Mouse (Mus musculus): ENCODE measurements around the gene Usp34.
A peak's percentile ranks its signal among the peaks of the same experiment; 100 is the strongest.
"Not testable (repeated sequence)": the region's sequence is repeated elsewhere in the genome, so short reads cannot be mapped to it uniquely, and the experiment has no call there.

Usp34 gene

GRCm38 (mm10) chr11:23359687-23360235 lies 53.1 kb downstream of the Usp34 start:
- not testable (repeated sequence) for DNase-seq

DNA sequence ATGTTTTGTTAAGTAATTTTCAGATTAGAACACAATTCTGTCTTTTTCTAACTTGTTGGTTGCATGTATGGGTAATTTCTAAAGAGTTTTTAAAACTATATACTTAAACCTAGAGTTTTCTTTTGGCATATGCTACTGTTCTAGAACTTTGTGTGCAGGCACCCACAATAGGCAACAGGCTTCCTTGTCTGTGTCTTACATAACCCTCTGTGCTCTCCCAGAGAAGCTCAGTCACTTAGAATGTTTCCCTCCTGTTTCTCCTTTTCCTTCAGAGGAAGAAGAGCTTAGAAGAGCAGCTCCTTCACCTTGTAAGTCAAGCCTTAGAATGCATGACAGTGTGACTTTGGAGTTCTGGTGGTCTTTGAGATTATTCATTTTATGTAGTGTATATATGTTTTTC lies 55.6 kb downstream of the Usp34 start:
- DNase-seq, result no peak

DNA sequence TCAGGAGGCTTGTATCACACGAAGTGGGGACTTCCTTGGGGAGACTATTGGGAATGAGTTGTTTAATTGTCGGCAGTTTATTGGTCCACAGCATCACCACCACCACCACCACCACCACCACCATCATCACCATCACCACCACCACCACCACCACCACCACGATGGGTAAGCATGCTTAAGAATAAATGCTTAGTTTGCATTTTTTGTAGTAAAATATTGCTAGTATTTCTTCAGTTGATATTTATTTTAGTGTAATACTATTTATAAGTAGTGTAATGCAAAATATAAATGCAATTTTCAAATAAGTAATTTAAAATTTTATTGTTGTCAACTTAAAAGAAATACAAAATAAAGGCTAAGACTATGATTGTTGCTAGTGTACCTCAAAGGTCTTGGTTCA lies 57.7 kb downstream of the Usp34 start:
- no peak for DNase-seq

- DNase-seq, result no peak
These were observed 65.3 kb downstream of the Usp34 start for GRCm38 (mm10) chr11:23372032-23372431.

DNA sequence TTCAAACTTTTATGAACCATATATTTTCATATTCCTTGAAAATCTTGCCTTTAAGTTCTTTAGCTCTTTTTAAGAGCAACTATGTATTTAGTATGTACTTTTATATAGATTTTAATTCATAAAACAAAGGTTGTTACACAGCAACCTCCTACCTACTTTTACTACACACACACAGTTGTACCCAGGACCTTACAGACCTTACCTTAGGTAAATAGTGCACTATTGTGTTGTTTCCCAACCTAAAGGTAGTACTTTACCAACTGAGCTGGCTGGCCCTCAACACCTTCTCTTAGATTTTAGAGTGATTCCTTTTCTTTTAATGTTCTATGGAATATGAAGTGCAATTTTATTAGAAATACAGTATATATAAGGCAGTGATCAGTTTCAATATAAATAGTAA lies 65.8 kb downstream of the Usp34 start:
- DNase-seq, result no peak

DNA sequence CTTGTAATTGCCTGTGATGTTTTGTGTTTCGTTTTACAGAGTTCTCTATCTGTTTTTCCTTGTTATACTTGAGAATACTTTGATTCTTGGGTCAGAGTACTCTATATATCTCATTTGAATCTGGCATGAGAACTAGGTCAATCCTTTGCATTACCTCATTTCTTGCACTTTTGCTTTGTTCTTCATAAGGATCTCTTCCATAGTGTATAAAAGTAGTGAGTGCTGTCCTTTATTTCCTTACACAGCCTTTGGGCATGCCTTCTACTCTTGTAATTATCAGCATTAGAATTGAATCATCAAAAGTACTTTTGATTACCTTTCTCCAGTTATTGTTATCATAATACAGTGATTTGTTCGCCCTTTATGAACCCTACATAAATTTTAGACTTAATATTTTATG lies 73.4 kb downstream of the Usp34 start:
- no peak for DNase-seq

DNA sequence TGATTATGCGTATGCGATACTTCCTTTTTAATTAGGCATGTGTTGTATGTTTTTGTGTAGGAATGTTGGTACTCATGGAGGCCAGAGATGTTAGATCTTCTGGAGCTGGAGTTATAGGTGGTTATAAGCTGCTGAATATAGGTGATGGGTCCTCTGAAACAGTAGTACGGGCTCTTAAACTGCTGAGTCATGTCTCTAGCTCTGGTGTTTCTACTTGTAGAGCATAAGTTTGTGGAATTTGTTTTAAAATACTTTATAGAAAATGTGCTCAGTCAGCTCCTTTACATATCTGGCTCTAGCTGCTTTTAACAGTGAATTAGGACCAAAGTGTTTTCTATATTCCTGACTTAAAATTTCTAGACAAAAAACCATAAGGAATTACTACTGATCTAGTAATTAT lies 73.9 kb downstream of the Usp34 start:
- DNase-seq, result no peak

- DNase-seq, result no peak
These were observed 76.1 kb downstream of the Usp34 start for GRCm38 (mm10) chr11:23382787-23383186.

- no peak for DNase-seq
These were observed 83.0 kb downstream of the Usp34 start for GRCm38 (mm10) chr11:23389649-23390048.

DNA sequence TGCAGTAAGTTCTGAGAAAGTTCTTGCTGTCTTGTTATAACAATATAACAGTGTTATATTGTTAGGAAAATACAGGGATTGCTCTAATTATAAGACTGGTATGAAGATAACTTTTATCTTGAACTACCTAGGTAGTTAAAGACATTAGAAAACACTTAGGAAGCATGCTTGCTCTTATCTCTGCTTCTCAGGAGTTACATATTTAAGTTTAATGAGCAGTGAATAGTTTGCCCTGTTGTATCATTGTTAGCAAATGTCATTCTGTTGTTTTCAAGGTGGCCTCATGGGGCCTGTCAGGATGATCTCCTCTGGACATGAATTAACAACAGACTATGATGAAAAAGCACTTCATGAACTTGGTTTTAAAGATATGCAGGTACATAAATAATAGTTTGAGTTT lies 85.9 kb downstream of the Usp34 start:
- DNase-seq, result no peak

- no peak for DNase-seq
These were observed 89.9 kb downstream of the Usp34 start for GRCm38 (mm10) chr11:23396608-23397007.

- DNase-seq, result no peak
These were observed 94.5 kb downstream of the Usp34 start for GRCm38 (mm10) chr11:23400978-23401776.

DNA sequence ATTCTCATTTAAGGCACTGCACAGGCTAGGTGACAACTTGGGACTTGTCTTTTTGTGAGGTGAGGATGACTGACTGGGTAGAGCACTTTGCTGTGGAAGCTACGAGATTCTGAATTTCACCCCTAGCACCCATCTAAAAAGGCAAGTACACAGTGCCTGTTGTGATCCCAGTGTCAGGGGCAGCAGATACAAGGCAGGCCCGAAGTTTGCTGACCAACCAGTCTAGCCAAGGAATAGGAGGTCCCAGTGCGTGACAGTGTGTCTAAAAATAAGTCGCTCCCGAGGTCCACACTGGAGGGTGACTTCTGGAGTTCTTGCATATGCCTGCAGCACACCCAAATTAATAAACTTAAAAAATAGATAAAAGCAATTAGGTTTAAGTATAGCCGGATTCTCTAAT lies 121.6 kb downstream of the Usp34 start:
- DNase-seq, result no peak

DNA sequence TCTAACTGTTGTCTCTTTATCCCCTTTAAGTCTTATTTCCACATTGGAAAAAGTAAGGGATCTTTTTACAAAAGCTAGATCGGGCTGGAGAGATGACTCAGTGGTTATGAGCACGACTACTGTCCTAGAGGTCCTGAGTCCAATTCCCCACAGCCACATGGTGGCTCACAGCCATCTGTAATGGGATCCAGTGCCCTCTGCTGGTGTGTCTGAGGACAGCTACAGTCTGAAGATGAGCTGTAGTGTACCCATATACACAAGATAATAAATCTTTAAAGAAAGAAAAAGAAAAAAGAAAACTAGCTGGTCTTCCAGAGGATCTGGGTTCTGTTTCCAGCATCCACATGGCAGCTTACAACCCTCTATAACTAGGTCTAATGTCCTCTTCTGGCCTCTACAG lies 123.3 kb downstream of the Usp34 start:
- DNase-seq, result no peak

GRCm38 (mm10) chr11:23436076-23436475 lies 129.4 kb downstream of the Usp34 start:
- DNase-seq, result no peak

DNA sequence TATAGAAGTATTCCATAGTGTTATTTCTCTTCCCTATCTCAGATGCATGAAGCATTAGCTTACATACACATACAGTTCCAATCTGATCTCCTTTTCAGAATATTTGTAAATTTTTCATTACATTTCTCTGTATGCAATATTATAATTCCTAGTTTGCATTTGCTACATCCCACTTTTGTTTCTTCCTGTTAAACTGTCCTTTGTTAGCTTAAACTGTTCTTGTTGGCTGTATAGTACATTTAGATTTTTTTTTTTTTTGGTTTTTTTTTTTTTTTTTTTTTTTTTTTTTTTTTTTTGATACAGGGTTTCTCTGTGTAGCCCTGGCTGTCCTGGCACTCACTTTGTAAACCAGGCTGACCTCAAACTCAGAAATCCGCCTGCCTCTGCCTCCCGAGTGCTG lies 159.2 kb downstream of the Usp34 start:
- DNase-seq, result not testable (repeated sequence)

- DNase-seq, result no peak
These were observed 183.3 kb downstream of the Usp34 start for GRCm38 (mm10) chr11:23489955-23490354.

DNA sequence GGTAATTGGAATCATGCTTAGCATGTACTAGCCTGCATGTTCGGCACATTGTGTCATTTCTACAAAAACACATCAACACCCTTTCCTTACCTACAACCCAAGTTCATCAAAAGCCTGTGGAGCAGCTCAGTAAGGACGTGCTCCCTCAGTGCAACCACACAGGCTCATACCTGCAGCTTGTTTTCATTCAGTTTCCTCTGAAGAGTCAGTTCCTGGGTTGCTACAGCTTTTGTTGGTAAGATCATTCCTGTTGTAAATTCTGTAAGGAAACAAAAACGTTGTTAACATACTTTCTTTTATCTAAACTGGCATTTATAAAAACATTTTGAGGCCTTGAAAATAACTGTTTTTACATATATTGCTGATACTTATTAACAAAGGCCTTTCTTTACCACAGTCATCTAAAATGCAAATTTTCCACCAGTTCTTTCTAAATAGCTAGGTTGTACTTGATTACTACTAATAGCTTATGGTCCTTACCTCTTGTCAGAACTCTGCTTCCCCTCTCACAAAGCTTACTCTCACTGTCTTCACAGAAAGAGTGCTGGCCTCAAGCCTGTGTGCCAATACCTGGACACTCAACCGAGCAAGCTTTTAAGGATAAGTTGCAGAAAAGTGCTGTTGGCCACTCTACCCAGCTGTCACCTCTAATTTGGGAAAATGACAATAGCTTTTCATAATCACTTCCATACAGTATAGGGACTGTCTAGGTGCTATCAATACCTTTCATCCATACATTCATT lies 185.5 kb downstream of the Usp34 start:
- DNase-seq, result no peak

GRCm38 (mm10) chr11:23495231-23495630 lies 188.5 kb downstream of the Usp34 start:
- DNase-seq, result no peak

DNA sequence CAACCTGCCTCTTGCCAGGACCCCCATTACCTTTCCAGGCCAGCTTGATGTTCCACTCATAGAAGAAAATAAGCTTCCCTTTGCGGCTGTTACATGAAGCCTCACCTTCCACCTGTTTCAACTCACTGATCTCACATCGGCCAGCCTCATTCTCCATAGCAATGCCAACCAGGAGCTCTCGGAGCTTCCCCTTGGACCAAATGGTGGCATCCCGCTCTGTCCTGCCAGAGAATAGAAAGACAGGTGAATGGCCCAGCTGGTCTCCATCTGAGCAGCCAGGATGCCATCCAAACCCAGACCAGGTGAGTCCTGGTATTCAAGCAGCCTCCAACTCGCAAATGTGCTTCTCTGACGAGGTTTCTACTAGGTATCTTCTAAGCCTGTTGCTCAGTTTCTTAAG lies 190.0 kb downstream of the Usp34 start:
- DNase-seq, result no peak

- no peak for DNase-seq
These were observed 190.6 kb downstream of the Usp34 start for GRCm38 (mm10) chr11:23497335-23497717.

DNA sequence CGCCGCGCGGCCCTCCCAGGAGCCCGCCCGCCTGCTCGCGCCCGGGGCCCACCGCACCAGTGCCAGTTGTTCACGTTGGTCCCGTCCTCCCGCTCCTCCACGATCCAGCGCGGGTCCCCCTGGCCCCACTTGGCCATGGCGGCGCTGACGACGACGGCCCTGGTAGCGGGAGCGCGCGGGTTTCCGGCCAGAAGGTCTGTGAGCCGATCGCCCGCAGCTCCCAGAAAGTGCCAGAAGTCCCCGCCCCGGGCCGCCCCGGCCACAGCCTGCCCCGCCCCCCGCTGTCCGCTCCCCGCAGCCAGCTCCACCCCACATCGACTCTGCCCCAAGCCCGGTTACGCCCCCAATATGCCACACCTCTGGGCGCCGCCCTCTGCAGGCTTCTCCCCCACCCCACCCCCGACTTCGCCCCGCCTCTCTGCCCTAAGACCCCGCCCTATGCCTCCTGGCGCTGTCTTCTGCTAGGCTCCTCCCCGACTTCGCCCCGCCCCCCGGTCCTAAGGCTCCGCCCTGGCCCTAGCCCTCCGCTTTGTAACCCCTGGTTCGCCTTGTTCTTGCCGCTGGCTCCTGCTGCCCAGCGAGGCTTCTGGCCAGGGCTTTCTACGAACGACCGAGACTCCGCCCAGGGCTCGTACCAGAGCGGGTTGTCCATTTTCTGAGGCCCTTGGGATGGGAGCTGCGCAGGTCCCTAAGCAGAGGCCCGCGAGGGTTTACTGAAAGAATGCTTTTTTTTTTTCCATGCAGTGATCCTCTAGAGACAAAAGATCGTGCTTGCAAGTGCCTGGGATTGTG lies 191.2 kb downstream of the Usp34 start, which contains the start of gene Ahsa2:
Gene Ahsa2, minus strand, starts transcription at position 313 of the 792 bp plus-strand sequence.
- peak; percentile 94 for DNase-seq

DNA sequence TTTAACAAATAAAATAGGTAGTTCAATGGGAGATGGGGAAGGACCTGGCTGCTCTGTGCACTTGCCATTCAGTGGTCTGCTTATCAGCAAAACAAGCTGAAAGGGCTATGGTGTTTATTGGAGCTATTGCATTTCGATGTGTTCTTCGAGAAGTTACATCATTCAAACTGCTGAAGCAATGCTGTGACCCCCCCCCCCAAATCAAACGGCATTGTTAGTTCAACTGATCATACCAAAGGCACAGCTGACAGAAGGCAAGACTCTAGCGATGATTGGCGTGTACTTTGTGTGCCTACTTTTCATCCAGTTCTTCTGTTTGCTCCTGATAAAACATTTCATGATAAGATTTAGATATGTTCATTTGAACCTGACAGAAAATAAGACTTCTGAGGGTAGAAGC lies 191.9 kb downstream of the Usp34 start:
- no peak for DNase-seq
